Mouse (Mus musculus) midbrain, embryonic 15.5 days (tissue): ENCODE data around the gene Src. TPM values are rescaled to one million over a fixed set of nuclear protein-coding genes. Genes with fewer than 3 reads are reported as not detected.
A peak's percentile ranks its signal among the peaks of the same experiment; 100 is the strongest.
"Not testable (repeated sequence)": the region's sequence is repeated elsewhere in the genome, so short reads cannot be mapped to it uniquely, and the experiment has no call there.

Experiments used
- ATAC-seq: fragments of 200-750 bp; cut with Nextera tagmentation; replicated peaks from 2 replicates; pipeline ENCODE4 v1.8.0; 2017; ENCODE audit warnings: moderate TSS enrichment
- H3K27ac ChIP-seq: fragments of 300-500 bp; sonication (generic); 2 replicates; pipeline ENCODE4 v1.5.1; 2015; ENCODE audit warnings: mild to moderate bottlenecking, inconsistent platforms
- H3K27me3 ChIP-seq: fragments of 300-500 bp; sonication (generic); replicated peaks from 2 replicates; pipeline ENCODE4 v1.6.1; 2015; ENCODE audit warnings: inconsistent platforms
- H3K36me3 ChIP-seq: fragments of 300-500 bp; sonication (generic); replicated peaks from 2 replicates; pipeline ENCODE4 v1.6.1; 2015; ENCODE audit warnings: inconsistent platforms
- H3K4me1 ChIP-seq: fragments of 300-500 bp; sonication (generic); 2 replicates; pipeline ENCODE4 v1.6.1; 2015; ENCODE audit warnings: inconsistent platforms
- H3K4me2 ChIP-seq: fragments of 300-500 bp; sonication (generic); 2 replicates; pipeline ENCODE4 v1.6.1; 2015; ENCODE audit warnings: inconsistent platforms, mild to moderate bottlenecking, moderate library complexity
- H3K4me3 ChIP-seq: fragments of 300-500 bp; sonication (generic); 2 replicates; pipeline ENCODE4 v1.5.1; 2015; ENCODE audit warnings: mild to moderate bottlenecking, inconsistent platforms
- H3K9ac ChIP-seq: fragments of 300-500 bp; sonication (generic); 2 replicates; pipeline ENCODE4 v1.6.1; 2015; ENCODE audit warnings: mild to moderate bottlenecking, inconsistent platforms
- H3K9me3 ChIP-seq: fragments of 300-500 bp; sonication (generic); 2 replicates; pipeline ENCODE4 v1.6.1; 2016; ENCODE audit warnings: inconsistent platforms
- WGBS: fragments of 180-500 bp; shearing (Covaris S2); methylation state at CpG from one replicate; pipeline ENCODE4 v1.1.7; 2015; ENCODE audit warnings: mixed read lengths; 5-methylcytosine and 5-hydroxymethylcytosine counted together
- polyA plus RNA-seq: library from polyadenylated mRNA; unstranded; fragments of >200 nt; fragmentation: Nextera tagmentation; extraction: Ambion mirVana; gene quantifications from 2 replicates; pipeline ENCODE4 v1.2.1, GENCODE M21; 2015

The Src gene
- 40.3 and 43.2 TPM in 2 replicates for polyA plus RNA-seq

GRCm38 (mm10) chr2:157418206-157418605 is at the start of gene Src:
TSS of gene Src (plus strand) at chr2:157418444.
- H3K9ac ChIP-seq, result no peak within 1 kb of the TSS

GRCm38 (mm10) chr2:157371696-157372095 is 46.5 kb upstream of the Src start:
- Histone ChIP-seq H3K9me3 (no peaks in the 10 kb centered on the region), H3K4me1 (peaks cover 41% of the 10 kb centered on the region), H3K27ac (no peak overlapping the region), H3K4me3 (no peak overlapping the region), H3K4me2 (no peak overlapping the region), H3K9ac (no peak overlapping the region), H3K36me3 (no peaks in the 10 kb centered on the region), H3K27me3 (no peaks in the 10 kb centered on the region)
- ATAC-seq, result no peak
- 84% methylated on average over 6 of the region's 6 CpGs for WGBS

More at GRCm38 (mm10) chr2:157418206-157418605, at the start of gene Src:
- Histone ChIP-seq H3K4me1 (peaks cover 15% of the 10 kb centered on the region), H3K27me3 (no peaks in the 10 kb centered on the region), H3K4me2 (0 out of 2 replicates have a peak within 1 kb of the TSS, but pooled peaks have one; percentile 4), H3K4me3 (no peak within 1 kb of the TSS), H3K27ac (no peak within 1 kb of the TSS), H3K9me3 (no peaks in the 10 kb centered on the region), H3K36me3 (no peaks in the 10 kb centered on the region)
- WGBS, result 27% methylated on average over 13 of the region's 13 CpGs
- ATAC-seq, result no peak

DNA sequence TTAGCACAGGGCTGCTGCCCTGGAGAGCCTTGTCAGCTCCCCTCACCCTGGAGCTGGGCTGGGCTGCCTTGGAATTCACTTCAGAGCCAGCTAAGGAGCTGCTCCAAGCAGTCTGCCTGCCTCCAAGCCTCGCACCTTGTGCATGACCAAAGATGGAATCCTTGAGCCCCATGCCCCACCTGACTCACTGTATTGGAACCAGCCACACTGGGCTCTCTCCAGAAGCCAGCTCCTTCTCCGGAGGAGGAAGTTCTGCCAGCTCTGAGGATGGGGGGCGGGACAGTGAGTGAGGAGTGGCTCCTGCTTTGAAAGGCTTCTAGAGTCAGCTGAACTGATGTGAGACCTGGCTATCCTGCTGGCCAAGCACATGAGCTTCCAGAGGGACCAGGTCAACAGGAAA is 44.6 kb upstream of the Src start:
- H3K27ac ChIP-seq, result no peak overlapping the region
- 85% methylated on average over 3 of the region's 3 CpGs for WGBS

GRCm38 (mm10) chr2:157375051-157375450 is 43.2 kb upstream of the Src start:
- Histone ChIP-seq H3K9me3 (no peaks in the 10 kb centered on the region), H3K4me2 (no peak overlapping the region), H3K9ac (no peak overlapping the region), H3K4me3 (no peak overlapping the region), H3K27ac (no peak overlapping the region), H3K4me1 (peaks cover 19% of the 10 kb centered on the region), H3K27me3 (no peaks in the 10 kb centered on the region), H3K36me3 (no peaks in the 10 kb centered on the region; the same call in 1 of the 2 replicates)
- no peak for ATAC-seq
- WGBS, result 44% methylated on average over 8 of the region's 8 CpGs

More for the DNA sequence above, 44.6 kb upstream of the Src start:
- no peak overlapping the region for H3K9ac ChIP-seq
- H3K27me3 ChIP-seq, result no peaks in the 10 kb centered on the region
- no peak for ATAC-seq
- no peaks in the 10 kb centered on the region for H3K36me3 ChIP-seq
- H3K4me2 ChIP-seq, result no peak overlapping the region
- no peak overlapping the region for H3K4me3 ChIP-seq
- peaks cover 27% of the 10 kb centered on the region for H3K4me1 ChIP-seq
- no peaks in the 10 kb centered on the region for H3K9me3 ChIP-seq

- Histone ChIP-seq H3K9ac (no peak overlapping the region), H3K4me2 (peak overlapping the region; percentile 43), H3K27me3 (no peaks in the 10 kb centered on the region), H3K36me3 (no peaks in the 10 kb centered on the region; the same call in 1 of the 2 replicates), H3K4me1 (peaks cover 19% of the 10 kb centered on the region), H3K4me3 (peak overlapping the region; percentile 17), H3K27ac (peak overlapping the region; percentile 61), H3K9me3 (no peaks in the 10 kb centered on the region)
- ATAC-seq, result 0 out of 2 replicates have a peak, but pooled peaks have one; percentile 42
- 8% methylated on average over 14 of the region's 14 CpGs for WGBS
Measured at GRCm38 (mm10) chr2:157375794-157376757, 42.2 kb upstream of the Src start.

GRCm38 (mm10) chr2:157376995-157377394 is 41.2 kb upstream of the Src start:
- Histone ChIP-seq H3K9ac (no peak overlapping the region), H3K36me3 (peaks cover 3% of the 10 kb centered on the region; the same call in 1 of the 2 replicates), H3K27ac (no peak overlapping the region), H3K4me1 (peaks cover 19% of the 10 kb centered on the region), H3K4me2 (no peak overlapping the region), H3K27me3 (no peaks in the 10 kb centered on the region), H3K9me3 (no peaks in the 10 kb centered on the region), H3K4me3 (no peak overlapping the region)
- 38% methylated on average over 3 of the region's 3 CpGs for whole genome bisulfite sequencing
- no peak for ATAC-seq

- Histone ChIP-seq H3K9me3 (no peaks in the 10 kb centered on the region), H3K9ac (no peak overlapping the region), H3K4me3 (no peak overlapping the region), H3K4me2 (no peak overlapping the region), H3K27me3 (no peaks in the 10 kb centered on the region), H3K27ac (peak overlapping the region; percentile 53), H3K4me1 (peaks cover 10% of the 10 kb centered on the region), H3K36me3 (peaks cover 3% of the 10 kb centered on the region; the same call in 1 of the 2 replicates)
- no peak for ATAC-seq
- WGBS, result 42% methylated on average over 4 of the region's 4 CpGs
Measured at GRCm38 (mm10) chr2:157384836-157385235, 33.4 kb upstream of the Src start.

GRCm38 (mm10) chr2:157388901-157389590 is 29.2 kb upstream of the Src start:
- H3K9me3 ChIP-seq, H3K4me1 ChIP-seq, ATAC-seq, H3K4me2 ChIP-seq, H3K27me3 ChIP-seq, H3K36me3 ChIP-seq, H3K4me3 ChIP-seq, H3K9ac ChIP-seq, H3K27ac ChIP-seq: not testable (repeated sequence)
- WGBS, result 96% methylated on average over 14 of the region's 14 CpGs

DNA sequence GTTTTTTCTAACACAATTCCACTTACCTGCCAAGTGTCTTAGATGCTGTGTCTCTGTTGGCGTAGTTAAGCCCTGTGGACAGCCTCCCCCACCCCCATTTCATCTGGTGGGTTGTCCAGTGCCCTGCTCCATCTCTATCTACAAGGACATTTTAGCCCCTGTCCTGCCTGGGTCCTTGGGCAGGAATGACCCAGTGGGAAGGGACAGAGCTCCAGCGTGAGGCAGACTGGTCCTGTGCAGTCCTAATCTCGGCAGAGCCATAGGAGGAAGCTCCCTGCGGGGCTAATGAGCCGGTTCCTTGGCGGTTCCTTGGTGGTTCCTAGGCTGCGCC is 28.7 kb upstream of the Src start:
- no peak overlapping the region for H3K27ac ChIP-seq
- 84% methylated on average over 7 of the region's 7 CpGs for WGBS
- H3K27me3 ChIP-seq, result no peaks in the 10 kb centered on the region

DNA sequence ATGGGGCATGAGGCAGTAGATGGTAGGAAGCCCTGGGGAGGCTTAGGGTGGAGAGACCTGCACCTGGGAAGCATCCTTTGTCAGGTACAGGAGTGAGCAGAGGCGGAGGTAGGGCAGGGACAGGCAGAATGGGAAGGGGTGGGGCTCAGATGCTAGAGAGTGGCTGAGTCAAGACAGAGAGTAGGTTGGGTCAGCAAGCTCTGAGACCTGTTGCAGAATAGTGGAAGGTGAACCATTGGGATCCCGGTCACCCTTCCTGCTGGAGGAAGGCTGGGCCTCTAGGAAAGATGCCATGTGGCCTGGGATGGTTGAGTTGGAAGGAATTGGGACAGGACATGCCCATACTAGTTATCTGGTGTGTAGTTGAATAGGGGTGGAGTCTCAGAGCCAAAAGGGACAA is 25.9 kb upstream of the Src start:
- H3K4me1 ChIP-seq, result no peaks in the 10 kb centered on the region
- H3K4me3 ChIP-seq, result no peak overlapping the region
- H3K36me3 ChIP-seq, result peaks cover 8% of the 10 kb centered on the region; the same call in 1 of the 2 replicates
- H3K9ac ChIP-seq, result no peak overlapping the region
- whole genome bisulfite sequencing, result 94% methylated on average over 2 of the region's 2 CpGs
- ATAC-seq, result no peak
- no peak overlapping the region for H3K4me2 ChIP-seq
- no peaks in the 10 kb centered on the region for H3K9me3 ChIP-seq
- H3K27me3 ChIP-seq, result no peaks in the 10 kb centered on the region
- no peak overlapping the region for H3K27ac ChIP-seq

More for the DNA sequence above, 28.7 kb upstream of the Src start:
- Histone ChIP-seq H3K9ac (no peak overlapping the region), H3K4me2 (no peak overlapping the region), H3K4me1 (peaks cover 9% of the 10 kb centered on the region), H3K9me3 (no peaks in the 10 kb centered on the region), H3K4me3 (no peak overlapping the region), H3K36me3 (no peaks in the 10 kb centered on the region)
- no peak for ATAC-seq

- WGBS, result 97% methylated on average over 4 of the region's 4 CpGs
- H3K27ac ChIP-seq, result no peak overlapping the region
- H3K4me3 ChIP-seq, result no peak overlapping the region
- H3K4me2 ChIP-seq, result no peak overlapping the region
- peaks cover 17% of the 10 kb centered on the region; the same call in 1 of the 2 replicates for H3K36me3 ChIP-seq
- no peaks in the 10 kb centered on the region for H3K4me1 ChIP-seq
- H3K9me3 ChIP-seq, result no peaks in the 10 kb centered on the region
- no peaks in the 10 kb centered on the region for H3K27me3 ChIP-seq
- ATAC-seq, result no peak
- no peak overlapping the region for H3K9ac ChIP-seq
Measured at GRCm38 (mm10) chr2:157393549-157393948, 24.7 kb upstream of the Src start.

DNA sequence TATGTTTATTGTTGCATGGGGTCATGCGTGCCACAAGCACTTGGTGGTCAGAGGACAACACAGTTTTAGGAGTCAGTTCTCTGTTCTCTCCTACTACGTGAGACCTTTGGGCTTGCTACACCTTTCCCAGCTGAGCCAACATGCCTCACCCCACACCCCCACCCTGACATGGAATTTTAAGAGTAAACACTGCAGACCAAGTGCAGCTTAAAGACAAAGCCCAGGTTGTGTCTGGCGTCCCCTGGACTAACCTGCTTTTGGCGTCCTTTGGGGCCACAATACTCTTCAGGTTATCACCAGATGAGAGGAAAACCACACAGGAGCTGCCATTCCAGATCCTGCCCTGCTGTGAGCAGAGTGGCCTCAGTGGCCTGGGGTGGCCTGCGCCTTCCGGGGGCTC is 23.4 kb upstream of the Src start:
- no peak overlapping the region for H3K4me2 ChIP-seq
- H3K27ac ChIP-seq, result no peak overlapping the region
- 75% methylated on average over 6 of the region's 6 CpGs for WGBS
- no peak overlapping the region for H3K9ac ChIP-seq
- no peaks in the 10 kb centered on the region for H3K4me1 ChIP-seq
- no peaks in the 10 kb centered on the region for H3K27me3 ChIP-seq
- no peak for ATAC-seq
- no peaks in the 10 kb centered on the region for H3K9me3 ChIP-seq
- H3K4me3 ChIP-seq, result no peak overlapping the region
- H3K36me3 ChIP-seq, result peaks cover 17% of the 10 kb centered on the region; the same call in 1 of the 2 replicates
